Mouse (Mus musculus) cerebellum, adult 18-20 months (tissue): ENCODE results near the gene Plg.

Source experiments
- DNase-seq, 2 experiments: peaks; one replicate each; pipeline ENCODE4 v3.0.0; 2021

Plg gene

DNA sequence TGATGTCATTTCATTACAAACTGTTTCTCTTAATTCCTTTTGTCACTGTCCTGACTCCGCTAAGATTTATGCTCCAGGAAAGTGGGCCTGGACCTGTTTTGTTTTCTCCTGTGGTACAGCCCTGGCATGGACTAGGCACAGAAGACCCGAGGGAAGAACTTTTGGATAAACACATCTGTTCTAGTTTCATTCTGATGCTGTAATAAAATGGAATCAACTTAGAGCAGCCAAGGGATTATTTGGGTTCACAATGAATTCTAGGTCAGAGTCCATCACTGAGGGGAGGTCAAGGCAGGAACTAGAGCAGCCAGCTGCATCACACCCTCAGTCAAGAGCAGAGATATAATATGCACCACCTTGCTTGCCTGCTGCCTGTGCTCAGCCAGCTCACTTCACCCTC, 9.4 kb downstream of the Plg start:
- DNase-seq, result no peak

DNA sequence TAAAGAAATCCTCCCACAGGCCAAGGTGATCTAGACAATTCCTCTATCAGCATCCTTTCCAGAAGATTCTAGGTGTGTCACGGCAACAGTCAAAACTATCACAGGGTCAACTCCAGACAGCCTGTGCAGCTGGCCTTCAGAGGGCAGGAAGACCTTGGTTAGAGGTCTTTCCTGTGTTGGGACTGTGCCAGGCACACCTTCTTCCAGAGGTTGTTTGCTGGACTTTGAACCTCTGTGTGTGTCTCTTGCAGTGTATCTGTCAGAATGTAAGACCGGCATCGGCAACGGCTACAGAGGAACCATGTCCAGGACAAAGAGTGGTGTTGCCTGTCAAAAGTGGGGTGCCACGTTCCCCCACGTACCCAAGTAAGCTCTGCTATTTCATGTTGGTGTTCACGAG, 9.8 kb downstream of the Plg start:
- no peak for DNase-seq

DNA sequence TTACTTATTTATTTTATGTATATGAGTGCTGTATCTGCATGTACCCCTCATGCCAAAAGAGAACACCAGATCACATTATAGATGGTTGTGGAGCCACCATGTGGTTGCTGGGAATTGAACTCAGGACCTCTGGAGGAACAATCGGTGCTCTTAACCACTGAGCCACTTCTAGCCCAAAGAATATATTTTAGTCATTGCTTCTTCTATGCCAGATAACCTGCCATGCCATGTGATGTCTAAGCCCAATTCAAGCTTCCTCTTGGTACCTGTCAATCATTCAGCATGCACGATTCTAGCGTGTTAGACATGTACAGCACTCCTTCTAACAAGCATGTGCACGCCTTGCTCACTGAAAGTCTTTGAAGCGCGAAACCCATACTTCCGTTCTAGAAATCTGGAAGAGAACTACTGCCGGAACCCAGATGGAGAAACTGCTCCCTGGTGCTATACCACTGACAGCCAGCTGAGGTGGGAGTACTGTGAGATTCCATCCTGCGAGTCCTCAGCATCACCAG, 17.8 kb downstream of the Plg start:
- no peak for DNase-seq

DNA sequence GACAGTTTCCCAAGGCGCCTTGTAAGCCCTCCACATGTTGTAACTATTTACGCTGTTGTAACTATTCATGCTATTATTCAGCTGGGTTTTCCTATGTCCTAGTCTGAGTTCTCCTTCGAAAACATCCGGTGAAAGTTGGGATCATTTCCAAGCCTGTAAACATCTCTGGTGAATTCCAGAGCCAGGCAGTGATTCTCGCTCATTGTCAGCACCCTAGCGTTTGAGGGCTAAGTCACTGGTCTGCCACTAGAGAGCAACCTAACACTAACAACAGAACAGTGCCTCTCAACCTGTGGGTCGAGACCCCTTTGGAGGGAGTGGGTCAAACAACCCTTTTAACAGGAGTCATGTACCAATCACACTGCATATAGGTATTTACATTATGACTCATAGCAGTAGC, 25.0 kb downstream of the Plg start:
- no peak for DNase-seq

DNA sequence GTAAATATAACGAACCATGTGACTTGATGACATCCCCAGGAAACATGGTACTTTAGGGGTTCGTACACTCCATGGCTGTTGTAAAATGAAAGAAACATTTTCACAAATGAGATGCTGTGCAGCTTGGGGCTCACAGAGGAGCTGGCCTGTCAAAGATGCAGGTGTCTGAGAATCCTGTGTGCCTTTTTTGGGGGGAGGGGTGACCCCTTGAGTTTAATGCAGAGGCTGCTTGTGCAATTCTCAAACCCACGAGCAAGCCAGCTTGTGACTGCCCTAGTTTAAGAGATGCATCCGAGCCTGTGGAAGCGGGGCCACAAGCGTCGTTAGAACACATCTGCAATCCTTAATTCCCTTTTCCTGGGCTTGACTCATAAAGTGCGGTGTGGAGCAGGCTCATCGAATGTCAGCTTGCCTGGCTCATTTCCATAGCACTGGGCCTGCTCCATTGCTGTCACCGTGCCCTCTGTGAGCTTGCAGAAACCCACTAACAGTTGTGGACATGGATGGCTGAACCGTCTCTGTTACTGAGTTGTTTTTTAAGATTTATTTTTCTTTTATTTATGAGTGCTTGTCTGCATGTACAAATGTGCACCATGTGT, 31.0 kb downstream of the Plg start:
- DNase-seq, result no peak

DNA sequence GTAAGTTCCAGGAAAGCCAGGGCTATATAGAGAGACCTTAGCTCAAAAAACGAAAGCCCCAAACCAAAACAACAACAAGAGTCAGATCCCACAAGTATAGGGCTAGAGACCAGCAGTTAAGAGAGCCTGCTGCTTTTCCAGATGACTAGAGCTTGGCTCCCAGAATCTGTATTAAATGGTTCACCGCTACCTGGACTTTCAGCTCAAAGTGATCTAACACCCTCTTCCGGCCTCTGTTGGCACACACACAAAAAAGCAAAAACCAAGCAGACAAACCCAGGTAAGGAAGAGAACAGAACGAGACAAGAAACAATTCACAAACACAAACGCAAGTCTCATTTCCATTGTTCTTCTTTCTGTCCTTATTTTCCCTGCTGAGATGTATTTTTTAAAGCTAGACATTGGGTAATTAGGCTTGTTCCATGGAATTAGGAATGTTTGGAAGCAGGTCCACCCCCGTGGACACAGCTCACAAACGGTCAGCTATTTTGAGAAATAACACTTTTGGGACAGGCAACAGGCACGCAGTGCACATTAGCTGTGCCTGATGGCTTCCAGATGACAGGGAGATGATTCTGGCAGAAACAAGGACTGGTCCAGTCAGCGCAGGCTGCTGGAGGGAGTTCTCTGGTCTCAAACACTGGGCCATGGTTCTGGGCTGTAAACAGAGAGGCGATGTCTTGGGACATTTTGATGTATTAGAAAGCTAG, 33.9 kb downstream of the Plg start:
- DNase-seq, result no peak

DNA sequence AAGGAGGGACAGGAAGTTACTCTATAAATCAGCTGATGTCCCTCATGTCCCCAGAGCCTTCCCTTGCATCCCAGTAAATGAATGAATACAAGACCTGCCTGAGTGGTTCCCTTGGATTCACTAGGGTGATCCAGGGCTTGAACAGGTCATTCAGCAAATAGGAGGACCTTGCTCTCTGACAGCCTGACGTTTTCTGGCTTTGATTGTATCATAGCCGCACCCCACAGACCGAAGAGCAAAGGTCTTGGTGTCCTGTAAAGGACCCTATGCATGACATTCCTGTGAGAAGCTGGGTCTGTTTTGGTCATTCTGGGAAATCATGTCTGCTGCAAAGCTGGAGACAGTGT, 34.5 kb downstream of the Plg start:
- DNase-seq, result no peak

DNA sequence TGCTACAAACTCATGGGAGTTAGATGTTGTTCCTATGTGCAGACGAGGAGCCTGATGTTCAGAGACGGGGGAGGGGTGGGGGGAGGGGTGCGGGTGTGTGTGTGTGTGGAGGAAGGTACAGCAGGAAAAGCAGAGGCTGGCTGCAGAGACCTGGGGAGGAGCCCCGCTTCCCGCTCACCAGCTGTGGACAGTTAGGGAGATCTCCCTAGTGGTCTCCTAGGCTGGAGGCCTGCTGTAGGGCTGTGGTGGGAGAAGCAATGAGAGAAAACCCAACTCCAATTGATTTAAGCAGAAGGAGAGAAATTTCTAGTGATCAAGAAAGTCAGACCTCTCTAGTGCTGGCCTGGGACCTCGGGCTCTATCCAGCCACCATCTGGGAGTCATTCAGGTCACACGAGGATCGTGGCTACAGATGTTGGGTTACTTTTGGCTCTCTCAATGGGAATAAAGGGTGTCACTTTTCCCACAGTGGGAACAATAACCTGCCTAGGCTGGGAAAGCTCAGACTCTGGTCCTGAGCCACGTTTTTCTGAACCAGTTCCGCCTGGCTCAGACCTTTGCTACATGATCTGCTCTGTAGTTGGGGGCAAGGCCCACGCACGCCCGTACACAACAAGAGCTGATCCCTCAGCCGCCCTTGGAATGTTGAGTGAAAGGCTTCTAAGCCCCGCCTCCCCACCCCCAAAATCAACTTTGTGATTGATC, 36.8 kb downstream of the Plg start:
- no peak for DNase-seq

DNA sequence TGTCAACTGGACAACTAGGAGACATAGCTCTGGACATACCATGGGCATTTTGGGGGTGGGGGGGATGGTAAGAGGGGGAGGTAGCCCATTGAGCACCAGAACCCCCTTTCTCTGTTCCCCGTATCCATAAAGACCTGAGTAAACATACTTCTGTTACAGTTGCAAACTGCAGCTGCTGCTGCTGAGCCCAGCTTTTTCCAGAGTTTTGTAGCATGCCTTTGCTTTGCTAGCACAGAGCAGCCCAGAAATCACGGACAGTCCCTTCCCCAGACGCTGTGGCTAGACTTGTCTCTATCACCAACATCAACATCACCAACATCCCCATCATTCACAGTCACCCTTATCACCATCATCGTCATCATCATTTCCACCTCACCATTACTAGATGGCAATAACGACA, 37.3 kb downstream of the Plg start:
- DNase-seq, result no peak

DNA sequence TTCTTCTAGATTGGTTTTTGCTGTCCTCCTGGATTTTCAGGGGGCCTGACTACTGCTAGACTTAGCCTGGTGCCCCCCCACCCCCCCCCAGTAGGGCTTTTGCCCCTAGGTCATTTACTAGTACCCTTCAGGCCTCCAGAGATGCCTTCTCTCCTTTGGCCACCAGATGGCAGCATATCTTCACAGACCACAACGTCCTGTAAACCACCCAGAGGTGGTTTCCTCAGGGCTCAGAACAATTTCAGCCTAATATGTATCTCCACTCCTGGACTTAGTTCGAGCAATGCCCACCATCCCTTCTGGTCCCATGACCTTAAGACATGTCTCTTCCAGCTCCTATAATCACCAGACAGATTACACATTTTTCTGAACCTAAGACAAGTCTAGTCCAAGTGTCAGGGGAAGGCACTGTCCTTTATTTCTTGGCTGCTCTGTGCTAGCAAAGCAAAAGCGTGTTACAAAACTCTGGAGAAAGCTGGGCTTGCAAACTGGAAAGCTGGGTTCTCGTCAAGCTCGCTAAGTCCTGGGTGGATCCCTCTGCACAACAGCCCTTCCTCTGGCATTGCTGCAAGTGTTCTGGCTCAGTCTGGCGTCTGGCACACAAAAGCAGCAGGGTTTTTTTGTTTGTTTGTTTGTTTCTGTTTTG, 38.0 kb downstream of the Plg start:
- DNase-seq, result peak; percentile 74 to 81

DNA sequence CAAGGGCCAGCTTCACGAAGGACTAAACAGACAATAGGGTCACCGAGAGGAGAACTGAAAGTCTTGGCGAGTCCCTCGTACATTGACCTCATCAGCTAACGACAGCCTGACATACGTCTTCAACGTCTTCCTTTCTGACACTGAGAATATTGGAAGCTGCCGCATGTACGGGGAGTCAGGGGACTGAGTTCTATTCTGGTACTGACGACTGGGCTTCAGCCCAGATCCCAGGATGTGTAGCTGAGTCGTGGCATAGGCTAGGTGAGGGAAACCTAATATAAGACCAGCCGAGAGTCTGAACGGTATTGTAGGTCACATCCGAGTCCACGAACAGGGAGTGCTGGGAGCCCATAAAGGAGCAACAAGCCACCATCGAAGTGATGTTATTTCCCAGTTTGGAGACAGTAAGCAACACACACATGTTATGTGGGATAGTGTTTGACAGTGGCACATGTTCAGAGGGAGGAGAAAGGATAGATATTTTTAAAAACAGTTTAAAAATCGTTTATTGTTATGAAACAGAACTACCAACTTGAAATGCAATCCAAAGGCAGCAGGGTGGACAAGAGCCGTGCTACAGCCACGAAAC, 41.2 kb downstream of the Plg start:
- no peak for DNase-seq

DNA sequence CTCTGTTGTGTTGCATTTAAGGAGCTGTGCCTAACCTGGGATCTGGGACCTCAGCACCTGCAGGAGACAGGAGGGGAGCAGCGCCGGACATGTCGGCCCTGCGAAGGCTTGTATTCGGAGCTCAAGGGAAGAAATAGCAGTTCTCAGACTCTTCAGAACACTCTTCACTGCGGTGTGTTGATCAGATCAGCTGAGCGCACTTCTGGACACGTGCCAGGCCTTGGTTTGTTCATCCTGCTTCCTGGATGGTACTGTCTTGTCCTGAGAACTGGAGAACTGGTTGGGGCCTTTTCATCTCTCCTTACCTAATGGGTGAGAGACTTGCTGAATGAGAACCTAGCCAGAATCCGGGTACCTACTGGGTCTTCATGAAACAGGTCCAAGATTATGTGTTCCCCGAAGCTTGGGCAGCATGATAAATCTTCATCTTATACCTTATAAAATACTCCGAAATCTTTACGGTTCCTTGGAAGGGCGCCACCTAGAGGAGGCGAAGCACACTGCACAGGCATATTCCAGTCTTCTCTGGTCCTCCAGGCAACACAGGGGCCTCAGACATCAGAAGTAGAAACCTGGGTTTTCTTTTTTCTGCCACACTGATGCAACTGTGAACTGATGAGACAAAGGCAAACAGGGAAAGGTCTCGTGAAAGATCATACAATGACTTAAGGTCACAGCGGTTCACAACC, 42.6 kb downstream of the Plg start:
- DNase-seq, result no peak

DNA sequence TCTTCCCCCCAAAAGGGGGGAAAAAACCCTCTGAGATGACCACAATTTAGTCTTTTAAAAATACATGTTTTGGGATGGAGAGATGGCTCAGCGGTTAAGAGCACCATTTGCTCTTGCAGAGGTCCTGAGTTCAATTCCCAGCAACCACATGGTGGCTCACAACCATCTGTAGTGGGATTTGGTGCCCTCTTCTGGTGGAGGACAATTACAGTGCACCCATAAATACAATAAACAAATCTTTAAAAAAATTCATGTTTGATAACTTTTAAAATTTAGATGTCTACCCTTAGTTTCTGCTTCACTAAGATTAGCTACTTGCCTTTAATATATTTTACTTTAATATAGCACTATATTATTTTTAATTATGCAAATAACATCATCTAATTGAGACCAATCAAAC, 43.7 kb downstream of the Plg start:
- DNase-seq, result no peak

DNA sequence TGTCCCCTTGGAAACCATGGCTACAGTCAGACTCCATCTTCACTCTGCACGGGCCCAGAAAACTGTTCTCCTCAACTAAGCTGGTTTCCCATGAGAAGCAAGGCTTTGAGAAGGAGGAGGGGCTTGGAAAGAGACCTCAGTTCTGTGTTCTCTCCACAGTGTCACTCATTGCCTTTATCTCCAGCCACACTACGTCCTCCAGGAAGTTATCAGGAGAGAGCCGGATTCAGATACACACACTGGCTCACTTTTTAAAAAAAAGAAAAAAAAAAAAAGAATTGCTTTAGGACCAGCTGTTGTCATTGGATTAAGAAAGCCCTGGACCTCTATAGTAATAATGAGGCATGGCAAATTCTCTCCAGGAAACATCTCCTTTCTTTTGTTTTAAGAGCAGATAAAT, 48.7 kb downstream of the Plg start:
- no peak for DNase-seq

DNA sequence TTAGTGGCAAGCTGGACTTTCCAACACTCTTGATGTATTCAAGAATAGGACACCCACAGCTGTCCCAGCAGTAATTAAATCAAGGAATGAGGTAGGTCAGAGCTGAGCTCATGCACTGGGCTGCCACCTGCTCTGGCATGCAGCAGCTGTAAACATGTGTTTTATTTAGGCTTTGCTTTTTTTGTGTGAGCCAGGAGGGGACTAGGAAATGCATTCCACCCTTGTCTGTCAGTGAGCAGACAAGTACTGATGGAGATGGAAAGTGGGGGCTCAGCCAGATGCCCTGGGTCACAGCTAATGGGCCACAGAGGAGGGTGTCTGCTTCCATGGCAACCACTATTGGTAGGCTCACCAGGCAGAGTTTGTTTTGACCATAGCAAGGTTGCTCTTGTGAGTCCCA, 50.0 kb downstream of the Plg start:
- DNase-seq, result no peak

DNA sequence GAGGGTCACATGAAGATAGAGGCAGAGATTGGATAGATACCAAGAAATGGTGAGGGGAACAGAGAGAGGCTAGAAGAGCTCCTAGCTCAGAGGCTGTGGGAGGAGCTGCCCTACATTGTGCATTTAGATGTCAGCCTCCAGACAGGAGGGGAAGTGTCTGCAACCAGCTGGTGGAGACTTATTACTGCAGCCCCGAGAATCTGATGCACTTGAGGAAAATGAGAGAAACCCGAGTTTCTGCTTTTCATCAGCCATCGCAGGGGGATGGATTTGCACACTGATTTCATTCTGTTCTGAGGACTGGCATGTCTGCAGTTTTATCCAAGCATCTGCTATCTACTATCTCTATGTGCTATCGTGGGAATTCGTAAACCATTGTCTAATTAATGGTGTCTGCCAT, 53.3 kb downstream of the Plg start:
- DNase-seq, result no peak

DNA sequence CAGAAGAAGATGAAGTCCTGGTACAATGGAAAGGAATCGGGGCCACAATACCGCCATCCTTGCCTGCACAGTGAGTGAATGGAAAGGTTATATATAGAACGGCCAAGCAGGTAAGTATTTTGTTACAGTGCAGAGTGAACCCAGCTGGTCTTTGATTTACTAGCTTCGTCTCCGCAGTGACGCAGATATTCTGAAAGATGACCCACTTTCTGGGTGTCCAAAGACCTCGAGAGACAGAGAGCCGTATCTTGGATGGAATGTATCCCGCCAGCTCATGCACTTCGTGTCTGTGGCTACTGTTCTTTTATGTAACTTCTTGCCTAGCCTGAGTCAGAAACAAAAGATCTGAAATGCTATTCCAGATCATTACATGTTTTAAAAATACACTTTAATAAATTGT, 59.4 kb downstream of the Plg start:
- no peak for DNase-seq

DNA sequence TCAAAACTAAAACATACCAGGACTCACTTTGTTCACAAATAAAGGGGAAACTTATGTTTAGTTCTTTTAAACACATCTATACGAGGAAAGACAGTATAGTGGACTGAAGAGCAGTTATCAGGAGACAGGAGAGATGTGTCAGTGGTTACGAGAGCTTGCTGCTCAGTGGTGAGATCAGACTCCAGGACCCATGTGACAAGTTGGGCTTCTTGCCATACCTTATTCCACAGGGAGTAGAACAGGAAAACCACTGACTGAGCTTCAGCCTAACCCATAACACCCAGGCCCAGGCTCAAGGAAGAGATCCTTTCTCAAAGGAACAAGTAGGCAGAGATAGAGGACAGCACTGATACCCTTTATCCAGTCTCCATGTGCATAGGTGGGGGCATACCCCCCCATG, 66.2 kb downstream of the Plg start:
- DNase-seq, result no peak

DNA sequence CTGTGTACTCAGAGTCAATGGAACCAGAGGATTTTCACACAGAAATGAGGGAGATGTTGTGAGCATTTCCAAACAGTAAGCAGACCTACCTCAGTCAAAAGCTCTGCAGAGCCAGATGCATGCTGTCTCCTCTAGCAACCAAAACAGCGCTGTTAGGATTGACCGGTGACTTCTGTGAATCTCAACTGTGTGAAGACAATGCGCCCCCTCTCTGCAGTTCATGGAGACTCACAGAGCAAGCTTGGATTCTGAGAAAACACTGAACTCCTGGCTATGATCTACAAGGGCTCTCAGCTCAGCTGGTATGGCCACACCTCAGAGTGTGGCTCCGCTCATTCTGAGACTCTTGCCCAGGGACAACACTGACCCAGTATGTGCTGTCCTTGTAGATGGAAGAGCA, 72.8 kb downstream of the Plg start:
- DNase-seq, result no peak

DNA sequence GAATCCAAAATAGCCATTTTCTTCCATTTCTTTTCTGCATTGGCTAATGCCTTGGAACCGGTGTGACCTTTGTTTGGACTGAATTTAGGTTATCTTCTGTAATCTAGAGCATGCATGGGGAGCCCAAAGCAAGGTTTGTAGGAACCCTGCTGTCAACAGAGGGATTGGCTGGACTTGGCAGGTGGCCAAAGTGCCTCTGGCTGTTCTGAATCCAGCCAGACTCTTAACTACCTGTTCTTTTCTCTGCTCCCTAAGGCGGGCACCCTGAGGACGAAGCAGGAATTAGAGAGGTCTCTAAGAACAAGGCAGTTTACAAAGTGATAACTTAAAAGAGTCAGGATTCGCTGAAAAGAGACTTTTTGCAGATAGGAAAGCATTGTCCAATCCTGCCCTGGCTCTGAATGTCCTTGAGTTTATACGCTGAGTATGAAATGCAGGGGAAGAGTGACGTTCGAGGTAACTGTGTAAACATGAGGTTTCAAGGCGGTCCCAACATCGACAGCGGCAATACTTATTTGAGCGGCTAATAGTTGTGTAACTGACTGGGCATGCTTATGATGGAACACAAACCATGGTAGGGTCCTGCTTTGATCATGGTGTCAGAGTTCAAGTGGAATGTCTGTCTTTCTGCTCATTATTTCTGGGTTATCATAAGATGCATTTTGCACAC, 74.6 kb downstream of the Plg start:
- DNase-seq, result peak; percentile 8 to 17

DNA sequence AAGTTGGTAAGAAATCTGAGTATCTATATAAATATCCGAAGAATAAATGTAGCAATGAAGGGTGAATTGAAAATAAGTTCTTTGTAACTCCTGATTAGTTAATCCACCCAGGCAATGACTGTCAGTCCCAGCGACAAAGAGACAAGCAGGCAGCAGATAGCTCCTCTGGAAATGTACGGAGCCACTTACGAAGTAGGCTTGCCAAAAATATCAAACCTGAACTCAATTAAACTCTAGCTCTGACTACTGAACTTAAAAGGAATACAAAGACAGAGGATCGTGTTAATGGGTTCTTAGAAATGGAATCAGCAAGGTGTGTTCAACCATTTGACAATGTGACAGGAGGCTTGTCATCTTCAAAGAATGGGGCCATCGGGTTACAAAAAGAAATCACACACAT, 75.3 kb downstream of the Plg start:
- DNase-seq, result no peak

DNA sequence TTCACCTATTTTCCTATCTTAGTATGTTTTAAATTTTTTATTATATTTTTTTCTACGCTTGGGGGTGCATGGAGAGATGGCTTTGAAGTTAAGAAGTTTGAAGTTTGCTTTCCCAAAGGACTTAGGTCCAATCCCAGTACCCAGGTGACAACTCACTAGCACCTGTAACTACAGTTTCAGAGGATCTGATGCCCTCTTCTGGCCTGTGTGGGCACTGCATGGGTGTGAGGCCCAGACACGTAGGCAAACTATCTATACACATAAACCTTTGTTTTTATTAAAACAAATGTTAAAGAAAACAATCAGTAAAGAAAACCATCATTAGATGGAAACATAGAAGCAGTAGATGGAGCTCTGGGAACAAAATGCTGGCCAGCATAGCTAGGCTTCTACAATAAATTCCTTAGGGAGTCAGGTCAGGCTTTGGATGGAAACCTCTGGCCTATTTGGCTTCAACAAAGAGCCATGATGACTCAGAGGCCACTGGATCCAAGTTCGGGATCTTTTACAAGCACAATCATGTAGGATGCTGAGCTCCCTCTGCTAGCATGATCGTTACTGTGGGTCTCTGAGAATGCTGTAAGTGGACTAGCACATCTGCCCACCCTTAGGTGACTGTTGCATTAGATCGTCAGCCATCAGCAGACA, 76.9 kb downstream of the Plg start:
- no peak for DNase-seq
